Mouse (Mus musculus) gastrocnemius, postnatal 14 days (tissue): ENCODE measurements around the gene Thsd4. TPM values are rescaled to one million over a fixed set of nuclear protein-coding genes. Genes with fewer than 3 reads are reported as not detected.

Experiments used
- DNase-seq: peaks from one replicate; pipeline ENCODE4 v3.0.0; 2021; ENCODE audit warnings: mixed read lengths
- intact Hi-C: fragments of 180-260 bp; cut with DNase I; formaldehyde crosslinking; loops from one replicate; pipeline ENCODE4 v1.15.1; 2025; ENCODE audit warnings: low total_unique reads
- total RNA-seq, 2 experiments: library from RNA; stranded (reverse); gene quantifications; 2 replicates each; pipeline ENCODE4 v1.2.3; 2021

Thsd4 gene
- total RNA-seq, 2 experiments from 2014 or later, result 2.4 to 3.7 TPM

DNA sequence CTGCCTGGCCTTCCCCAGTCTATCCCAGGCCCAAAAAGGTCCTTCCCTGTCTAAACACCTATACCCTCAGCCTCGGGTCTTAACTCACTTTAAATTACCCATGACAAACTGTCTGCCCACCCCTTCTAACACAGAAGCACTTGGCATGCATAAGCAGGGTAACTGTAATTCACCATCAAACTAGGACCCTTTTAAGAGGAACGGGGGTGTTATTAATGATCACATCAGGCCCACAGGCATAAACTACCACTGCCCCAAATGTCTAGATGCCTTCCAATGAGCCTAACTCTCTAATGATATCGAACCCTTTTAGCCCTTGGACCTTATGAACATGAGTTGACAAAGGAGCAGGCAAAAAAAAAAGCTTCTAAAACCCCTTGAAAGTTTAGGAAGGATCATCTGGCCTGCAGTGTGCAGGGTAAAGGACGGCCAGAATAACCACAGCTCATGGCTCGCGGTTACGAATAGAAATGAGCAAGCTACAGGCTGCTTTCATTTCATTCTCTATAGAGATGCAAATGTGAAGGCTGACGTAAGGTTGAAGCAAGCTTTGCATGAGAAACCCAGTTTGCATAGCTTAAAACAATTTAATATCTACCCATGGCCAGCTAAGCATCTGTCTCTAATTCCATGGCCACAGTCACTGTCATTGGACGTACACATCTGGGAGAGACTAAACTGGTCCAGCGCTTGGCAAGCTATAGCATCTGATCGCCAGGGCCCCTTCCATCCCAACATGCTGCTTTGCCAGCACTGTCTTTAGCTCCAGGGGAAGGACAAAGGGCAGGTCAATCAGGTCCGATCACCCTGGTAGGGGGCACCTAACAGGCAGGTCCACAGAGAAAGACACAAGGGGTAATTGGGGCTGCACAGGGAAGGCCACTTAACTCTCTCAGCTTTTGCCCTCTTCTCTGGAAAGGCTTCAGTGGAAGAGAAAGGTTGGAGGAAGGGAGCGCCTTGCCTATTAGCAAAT is 61.5 kb downstream of the Thsd4 start:
- intact Hi-C loops, result no loop called here
- DNase-seq, result no peak

DNA sequence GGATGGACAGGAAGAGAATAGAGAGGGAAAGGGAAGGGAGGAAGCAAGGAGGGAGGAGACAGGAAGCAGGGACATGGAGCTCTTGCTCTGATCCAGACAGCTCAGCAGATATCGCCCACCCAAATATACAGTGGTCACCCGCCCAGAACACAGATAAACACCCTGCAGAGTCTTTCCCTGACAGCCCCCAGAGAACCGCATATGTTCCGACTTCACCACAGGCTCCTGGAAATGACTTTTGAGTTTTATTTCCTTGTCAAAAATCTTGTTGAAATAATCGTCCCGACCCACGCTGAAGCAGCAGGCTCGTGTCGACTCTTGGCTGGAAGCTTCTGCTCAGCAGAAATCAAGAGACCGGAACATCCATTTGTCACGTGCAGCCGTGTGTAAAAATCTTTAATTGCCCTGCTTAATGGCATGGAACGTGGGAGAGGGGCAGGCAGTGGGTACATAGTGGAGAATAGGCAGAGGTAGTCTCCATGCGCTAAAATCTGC is 63.3 kb downstream of the Thsd4 start:
- intact Hi-C loops, result no loop called here
- DNase-seq, result no peak

DNA sequence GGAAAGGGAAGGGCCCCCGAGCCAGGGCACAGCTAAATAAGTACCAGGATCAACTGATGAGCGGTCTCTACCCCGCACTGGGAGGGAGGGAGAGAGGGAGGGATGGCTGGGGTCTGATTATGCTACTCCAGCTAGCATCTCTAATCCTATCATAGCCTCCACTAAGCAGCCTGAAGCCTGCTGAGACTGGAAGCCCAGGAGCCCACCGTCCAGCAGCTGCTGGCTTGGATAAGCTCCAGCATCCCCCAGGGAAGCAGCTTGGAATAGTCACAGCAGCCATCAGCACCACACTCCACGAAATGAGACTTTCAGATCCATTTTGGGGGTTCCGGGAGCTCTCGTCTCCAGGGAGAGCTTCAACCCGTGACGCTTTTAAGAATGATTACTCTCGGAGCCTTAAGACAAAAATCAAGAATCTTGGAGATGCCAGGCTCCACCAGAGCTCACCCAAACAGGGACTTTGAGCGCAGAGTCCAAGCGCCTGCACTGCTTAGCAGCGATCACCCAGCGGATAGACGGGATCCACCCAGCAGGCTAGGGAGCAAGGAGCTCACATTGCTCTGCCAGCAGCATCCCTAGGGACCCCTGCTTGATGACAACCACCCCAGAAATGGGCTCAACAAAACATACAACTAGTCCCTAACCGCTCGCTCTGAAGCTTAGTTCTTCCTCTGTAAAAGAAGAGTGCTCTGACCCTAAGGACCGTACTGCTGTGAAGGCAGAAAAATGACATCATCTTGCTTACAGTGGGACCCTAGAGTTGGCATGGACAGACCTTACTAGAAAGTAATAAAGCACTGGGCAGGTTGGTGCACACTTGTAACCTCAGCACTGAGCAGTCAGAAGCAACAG is 64.3 kb downstream of the Thsd4 start:
- DNase-seq, result peak; percentile 47
- intact Hi-C loops, result no loop called here

DNA sequence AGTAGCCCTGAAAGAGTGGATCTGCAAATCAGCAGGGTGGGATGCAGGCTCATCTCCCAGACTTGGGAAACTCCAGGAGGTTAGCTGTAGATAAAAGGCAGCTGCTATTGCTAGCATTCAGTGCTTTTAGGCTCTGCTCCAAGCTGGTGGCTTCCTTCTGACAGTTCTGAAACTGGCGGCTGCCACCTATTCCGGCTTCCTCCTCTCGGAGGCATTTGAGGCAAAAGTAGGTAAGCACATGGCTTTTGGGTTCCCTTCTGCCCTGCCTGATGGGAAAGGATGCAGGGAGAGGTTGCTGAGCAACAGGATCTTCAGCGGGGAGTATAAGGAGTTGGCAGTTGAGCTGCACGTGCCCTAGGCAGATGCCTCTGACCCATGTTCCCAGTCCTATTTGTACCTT is 65.2 kb downstream of the Thsd4 start:
- intact Hi-C loops, result no loop called here
- no peak for DNase-seq

DNA sequence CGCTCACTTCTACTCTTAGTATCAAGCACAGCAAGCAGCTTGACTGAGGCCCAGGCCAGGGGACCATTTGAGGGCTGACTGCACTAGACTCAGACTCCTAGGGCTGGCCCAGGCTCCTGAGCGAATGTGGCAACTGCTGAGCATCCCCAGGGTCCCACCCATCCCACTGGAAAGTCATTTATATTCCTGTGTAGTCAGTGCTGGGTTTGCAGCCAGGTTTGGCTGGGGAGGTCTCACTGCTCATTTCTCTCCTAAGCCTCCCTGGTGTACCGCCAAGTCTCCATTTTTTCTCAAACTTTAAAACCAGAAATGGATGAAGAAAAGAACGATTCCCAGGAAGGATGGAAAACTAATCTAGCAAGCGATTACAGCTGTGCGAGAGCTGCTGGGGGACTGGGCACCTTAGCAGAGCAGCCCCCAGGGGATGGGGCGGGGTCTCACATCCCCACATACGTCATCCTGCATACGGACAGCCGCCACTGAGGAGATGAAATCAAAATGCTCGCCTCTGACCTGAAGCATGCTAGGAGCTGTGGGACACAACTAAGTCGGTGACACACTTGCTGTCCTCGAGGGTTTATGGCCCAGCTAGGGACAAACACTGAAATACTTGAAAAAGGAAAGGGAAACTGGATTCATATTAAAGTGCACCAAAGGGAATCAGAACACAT is 67.3 kb downstream of the Thsd4 start:
- intact Hi-C loops, result no loop called here
- peak; percentile 68 for DNase-seq

DNA sequence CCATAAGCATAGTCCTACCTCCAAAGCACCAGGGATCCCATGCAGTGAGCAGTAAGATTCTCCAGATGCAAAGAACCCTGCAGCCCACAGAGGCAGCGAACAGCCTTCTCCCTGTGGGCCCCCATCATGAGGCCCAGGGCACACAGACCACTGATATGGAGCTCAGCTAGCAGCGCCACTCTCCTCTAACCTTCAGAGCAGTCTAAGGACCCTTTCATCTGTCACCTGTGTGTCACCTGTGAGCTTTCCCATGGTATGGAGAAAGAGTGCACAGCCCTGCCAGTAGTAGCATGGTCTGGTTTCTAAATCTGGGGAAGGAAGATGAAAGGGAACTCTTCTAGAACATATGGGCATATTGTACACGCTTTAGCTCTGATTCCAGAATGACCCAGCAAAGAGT is 72.3 kb downstream of the Thsd4 start:
- intact Hi-C loops, result no loop called here
- no peak for DNase-seq

DNA sequence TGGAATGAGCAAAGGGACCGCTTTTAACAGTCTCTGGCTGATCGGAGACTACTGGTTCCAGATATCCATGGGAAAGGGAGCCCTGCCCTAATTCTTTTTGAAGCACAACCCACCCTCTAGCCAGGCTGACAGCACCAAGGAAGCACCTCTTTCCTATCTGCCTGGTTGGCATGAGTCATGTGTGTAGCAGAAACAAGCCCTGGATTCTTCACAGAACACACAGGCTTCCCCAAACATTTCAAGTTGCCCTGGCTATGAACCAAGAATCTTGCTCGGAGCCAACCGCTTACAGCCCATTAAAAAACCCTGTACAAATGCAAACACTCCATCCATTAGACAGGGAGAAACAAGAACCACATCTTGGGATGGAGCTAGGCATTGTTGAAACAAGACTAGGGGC is 76.0 kb downstream of the Thsd4 start:
- intact Hi-C loops, result no loop called here
- no peak for DNase-seq

DNA sequence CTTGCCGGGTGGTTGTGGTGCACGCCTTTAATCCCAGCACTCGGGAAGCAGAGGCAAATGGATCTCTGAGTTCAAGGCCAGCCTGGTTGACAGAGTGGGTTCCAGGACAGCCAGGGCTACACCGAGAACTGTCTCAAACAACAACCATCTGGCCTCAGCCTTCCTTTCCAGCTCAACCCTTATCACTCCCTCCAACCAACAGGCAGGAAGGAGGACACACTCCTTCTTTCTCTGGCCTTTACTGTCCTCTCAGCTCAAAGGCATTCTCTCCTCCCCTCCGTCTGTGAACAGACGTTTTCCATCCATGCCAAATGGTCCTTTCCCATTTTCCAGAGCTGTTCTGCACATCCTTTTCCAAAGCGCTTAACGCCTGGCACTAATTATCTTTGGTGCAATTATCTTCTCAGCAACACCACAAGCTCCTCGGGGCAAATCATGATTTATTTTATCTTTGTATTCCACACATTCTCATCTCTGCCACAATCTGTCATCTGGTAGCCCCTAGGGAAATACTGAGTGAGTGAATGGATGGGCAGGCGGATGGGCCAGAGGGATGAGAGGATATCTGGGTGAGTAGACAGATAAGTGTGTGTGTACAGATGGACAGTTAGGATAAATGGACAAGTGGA is 80.5 kb downstream of the Thsd4 start:
- no peak for DNase-seq
- intact Hi-C loops, result no loop called here

DNA sequence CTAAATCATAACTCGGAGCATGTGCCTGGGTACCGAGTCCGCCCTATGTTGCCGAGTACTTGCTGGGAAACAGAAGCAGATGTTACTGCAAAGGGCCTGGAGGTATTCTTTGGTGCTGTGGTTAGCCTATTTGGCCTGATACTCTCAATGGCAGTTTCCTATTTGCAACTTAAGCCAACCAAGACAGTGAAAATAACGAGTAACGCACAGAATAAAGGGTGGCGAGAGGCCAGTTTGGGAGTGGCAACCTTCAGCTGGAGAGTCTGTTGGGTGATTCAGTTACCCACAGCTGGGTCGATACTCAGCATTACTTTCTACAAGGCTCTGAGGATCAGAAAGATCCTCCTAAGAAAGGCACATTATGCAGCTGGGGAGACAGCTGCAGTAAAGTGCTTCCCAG is 81.3 kb downstream of the Thsd4 start:
- no peak for DNase-seq
- intact Hi-C loops, result no loop called here

DNA sequence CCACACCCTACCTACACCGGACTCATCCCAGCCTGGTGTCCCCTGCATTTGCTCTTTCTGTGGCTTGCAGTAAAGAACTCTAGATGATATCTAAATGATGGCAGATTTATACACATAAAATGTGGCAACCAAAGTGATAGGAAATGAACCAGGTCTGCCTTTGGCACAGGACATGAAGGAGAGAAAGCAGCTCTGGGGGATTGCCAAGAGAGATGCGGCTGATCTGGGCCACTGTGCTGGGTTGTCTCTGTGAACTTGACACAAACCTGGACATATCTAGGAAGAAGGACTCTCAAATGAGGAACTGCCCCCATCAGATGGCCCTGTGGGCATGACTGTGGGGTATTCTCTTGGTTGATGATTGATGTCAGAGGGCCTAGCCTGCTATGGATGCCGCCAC is 85.6 kb downstream of the Thsd4 start:
- no peak for DNase-seq
- intact Hi-C loops, result no loop called here

DNA sequence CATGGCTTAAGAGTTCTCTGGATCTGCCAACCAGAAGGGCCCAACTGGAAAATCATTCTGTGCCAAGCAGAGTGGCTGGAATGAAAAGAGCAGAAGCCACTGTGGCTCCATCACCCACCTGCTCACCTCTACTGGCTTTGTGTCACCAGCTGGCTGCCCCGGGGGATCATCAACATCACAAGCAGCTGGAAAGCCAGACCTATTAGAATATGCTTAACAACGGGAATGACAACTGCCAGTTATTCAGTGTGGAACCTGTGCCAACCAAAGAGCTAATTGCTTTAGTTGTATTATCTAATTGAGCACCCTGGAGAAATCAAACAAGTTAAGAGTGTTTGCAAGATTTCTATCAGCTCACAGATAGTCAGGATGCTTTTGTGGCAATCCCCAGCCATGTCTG is 87.8 kb downstream of the Thsd4 start:
- DNase-seq, result no peak
- intact Hi-C loops, result no loop called here

DNA sequence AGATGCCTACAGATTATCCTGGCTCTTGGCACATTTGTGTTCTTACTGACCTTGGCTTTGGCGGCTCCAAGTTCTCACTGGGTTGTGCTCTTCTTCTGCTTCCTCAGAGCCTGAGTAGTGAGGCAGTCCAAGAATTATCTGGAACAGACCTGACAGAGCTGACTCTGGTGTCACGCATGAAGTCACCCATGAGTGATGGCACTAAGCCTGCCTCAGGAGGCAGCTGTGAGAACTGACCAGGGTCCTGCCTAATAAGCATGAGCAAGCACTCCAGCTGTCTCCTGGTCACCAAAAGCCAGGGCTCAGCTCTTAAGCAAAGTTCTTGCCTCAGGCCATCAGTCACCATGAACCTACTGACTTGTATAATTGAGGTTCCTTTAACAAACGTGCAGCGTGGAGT is 89.9 kb downstream of the Thsd4 start:
- intact Hi-C loops, result no loop called here
- peak; percentile 17 for DNase-seq

DNA sequence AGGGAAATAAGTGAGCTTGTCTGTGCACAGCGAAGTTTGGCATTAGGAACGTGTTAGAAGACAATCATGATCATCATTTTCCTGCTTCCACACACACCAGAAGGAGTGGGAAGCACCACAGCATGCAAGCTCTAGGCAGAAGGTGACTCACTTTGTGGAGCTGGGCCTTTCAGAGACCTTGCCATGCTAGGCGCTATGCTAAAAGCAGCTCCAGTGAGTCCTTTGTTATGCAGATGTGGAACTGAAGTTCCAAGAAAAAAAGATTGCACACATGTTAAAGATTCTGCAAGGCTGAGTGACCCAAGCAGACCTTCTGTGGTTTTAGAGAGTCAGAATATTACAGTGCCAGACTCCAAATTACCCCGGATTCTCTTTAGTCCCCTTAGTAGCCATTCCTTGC is 91.8 kb downstream of the Thsd4 start:
- intact Hi-C loops, result no loop called here
- no peak for DNase-seq

DNA sequence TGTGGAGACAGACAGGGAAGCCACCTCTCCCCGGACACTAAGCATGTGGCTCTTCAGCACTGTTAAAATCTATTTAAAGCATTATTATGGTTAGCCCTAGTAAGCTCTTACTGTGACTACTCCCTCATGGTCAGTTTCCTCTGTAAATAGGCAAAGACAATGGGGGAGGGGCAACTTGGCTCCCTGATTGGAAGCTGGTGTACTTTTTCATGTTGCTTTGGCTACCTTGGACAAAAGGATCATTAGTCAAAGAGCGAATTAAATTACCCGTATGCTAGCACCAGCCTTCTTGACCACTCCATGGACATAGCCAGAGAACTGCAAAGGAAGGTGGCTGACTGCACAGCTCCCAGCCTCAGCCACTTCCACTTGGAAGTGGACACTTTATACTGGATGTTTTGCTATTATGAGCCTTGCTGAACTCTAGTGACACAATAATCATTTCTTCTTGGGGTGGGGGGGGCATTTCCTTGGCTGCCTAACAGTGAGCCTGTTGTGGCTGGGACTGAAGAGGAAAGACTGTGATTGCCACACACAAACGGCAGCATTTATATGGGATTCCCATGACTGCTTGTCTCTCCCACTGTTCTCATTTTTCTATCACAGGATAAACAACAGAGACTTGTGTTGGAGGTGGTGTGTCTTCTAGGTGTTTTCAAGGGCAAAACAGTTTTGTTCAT is 107.6 kb downstream of the Thsd4 start:
- DNase-seq, result no peak
- intact Hi-C loops, result no loop called here

DNA sequence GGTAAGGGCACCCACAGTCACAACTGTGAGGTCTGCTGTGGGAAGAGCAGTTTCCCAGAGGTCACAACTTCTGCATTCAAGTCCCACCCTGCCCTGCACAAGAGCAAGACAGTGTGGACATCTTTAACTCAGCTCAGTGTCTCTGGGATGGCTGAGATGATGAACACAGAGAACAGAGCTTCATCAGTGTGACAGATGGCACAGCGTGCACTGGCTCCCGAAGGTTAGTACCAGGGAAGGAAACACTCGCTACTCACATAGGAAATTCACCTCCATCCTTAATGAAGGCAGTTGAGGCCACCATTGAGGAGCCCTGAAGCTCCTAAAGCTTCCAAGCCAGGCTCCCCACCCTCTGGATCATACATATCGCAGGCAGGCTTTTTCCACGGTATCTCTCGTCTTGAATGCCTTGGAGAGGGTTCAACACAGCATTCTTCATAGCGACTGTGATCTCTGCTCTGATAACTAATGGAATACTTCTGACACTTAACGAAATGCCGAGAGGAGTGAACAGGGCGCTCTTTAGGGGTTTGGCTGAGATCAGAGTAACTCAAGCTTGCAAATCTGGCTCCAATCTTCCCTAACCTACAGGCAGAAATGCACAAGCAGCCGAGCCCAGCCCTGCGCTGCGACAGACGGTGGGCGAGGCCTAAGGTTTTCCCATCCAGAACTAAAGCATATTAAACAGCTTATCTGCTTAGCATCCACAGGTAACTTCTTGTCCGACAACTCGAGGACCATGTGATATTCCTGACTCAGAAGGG is 110.8 kb downstream of the Thsd4 start:
- intact Hi-C loops, result no loop called here
- DNase-seq, result no peak

DNA sequence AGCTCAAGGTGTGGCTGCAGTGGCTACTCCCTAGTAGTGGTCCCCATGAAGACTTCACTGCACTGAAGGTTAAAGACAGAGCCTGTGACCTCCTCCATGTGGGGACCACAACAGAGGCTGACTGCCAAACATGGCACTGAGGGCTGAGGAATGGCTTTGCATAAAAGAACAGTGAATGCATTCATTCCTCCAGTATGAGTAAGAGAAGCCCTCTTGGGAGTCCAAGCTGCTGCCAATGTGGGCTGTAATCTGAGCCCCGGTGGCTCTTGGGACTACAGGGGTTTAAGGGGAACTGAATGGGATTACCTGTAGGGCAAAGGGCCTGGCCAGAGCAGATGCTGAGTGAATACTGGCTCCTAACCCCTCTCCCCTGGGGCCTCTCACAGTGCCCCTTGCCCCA is 114.5 kb downstream of the Thsd4 start:
- DNase-seq, result peak; percentile 19
- intact Hi-C loops, result no loop called here

DNA sequence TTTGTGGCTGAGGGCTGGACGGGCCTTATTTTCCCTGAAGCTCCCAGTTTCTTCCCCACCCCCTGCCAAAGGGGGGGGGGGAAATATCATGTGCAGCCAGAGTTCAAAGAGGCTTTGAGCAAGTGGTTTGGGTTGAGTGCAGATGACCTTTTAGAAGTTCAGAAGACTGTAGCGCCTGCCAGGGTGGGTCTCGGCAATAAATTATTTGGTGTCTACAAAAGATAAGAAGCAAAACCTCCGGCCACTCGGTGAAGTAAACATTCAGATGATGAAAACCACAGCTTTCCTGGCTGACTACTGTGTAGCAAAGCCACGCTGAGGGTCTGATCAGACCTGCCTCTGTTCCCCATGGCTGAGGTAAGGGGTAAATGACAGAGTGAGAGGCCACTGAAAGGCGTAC is 116.1 kb downstream of the Thsd4 start:
- no peak for DNase-seq
- intact Hi-C loops, result no loop called here

DNA sequence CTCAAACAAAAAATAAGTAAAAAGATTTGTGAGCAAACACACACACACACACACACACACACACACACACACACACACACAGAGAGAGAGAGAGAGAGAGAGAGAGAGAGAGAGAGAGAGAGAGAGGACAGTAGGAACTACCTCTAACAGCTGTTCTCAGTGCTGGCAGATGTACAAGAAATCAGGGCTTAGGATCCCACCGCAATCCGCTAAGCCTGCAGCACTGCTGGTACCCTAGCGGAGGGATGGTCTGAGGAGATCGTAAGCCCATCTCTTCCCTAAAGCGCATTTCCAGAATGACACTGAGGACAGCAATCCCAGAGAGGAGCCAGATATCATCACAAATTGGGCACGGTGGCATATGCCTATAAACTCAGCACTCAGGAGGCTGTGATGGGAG is 119.2 kb downstream of the Thsd4 start:
- DNase-seq, result no peak
- intact Hi-C loops, result no loop called here
